Mouse (Mus musculus) T-helper 2 cell (primary cell): Measurements from ENCODE around the gene Clmp.
"Not testable (repeated sequence)": the region's sequence is repeated elsewhere in the genome, so short reads cannot be mapped to it uniquely, and the experiment has no call there.

ENCODE experiments used
- in situ Hi-C: fragments of 300-600 bp; cut with MboI, MseI; formaldehyde crosslinking; loops from one replicate; pipeline ENCODE4 v1.15.1; 2025; ENCODE audit warnings: high pct_unique_total_duplicates

Clmp gene

GRCm38 (mm10) chr9:40730701-40731590 lies 45.2 kb downstream of the Clmp start:
- in situ Hi-C loops: no loop called here

- in situ Hi-C loops: no loop called here
These were observed 45.9 kb downstream of the Clmp start for GRCm38 (mm10) chr9:40731591-40732048.

- in situ Hi-C loops: no loop called here
These were observed 46.5 kb downstream of the Clmp start for GRCm38 (mm10) chr9:40732302-40732701.

- in situ Hi-C loops: no loop called here
These were observed 51.4 kb downstream of the Clmp start for GRCm38 (mm10) chr9:40737117-40737516.

- in situ Hi-C loops: no loop called here
These were observed 57.8 kb downstream of the Clmp start for GRCm38 (mm10) chr9:40743525-40744034.

- in situ Hi-C loops: no loop called here
These were observed 58.5 kb downstream of the Clmp start for GRCm38 (mm10) chr9:40744233-40744632.

- in situ Hi-C loops: loop anchor here (5.0 kb wide), 1 partner anchor 109 kb away; no protein-coding TSS in a partner anchor
These were observed 61.0 kb downstream of the Clmp start for GRCm38 (mm10) chr9:40746796-40747195.

GRCm38 (mm10) chr9:40747249-40747648 lies 61.5 kb downstream of the Clmp start:
- in situ Hi-C loops: loop anchor here (5.0 kb wide), 1 partner anchor 110 kb away; no protein-coding TSS in a partner anchor

GRCm38 (mm10) chr9:40749832-40750620 lies 64.3 kb downstream of the Clmp start:
- in situ Hi-C loops: loop anchor here (5.0 kb wide), 1 partner anchor 113 kb away; no protein-coding TSS in a partner anchor

GRCm38 (mm10) chr9:40751749-40752148 lies 66.0 kb downstream of the Clmp start:
- in situ Hi-C loops: no loop called here

GRCm38 (mm10) chr9:40756401-40756800 lies 70.6 kb downstream of the Clmp start:
- in situ Hi-C loops: no loop called here

- in situ Hi-C loops: no loop called here
These were observed 71.4 kb downstream of the Clmp start for GRCm38 (mm10) chr9:40757105-40757626.

GRCm38 (mm10) chr9:40757685-40758270 lies 72.0 kb downstream of the Clmp start:
- in situ Hi-C loops: no loop called here

GRCm38 (mm10) chr9:40762354-40762753 lies 76.6 kb downstream of the Clmp start:
- in situ Hi-C loops: no loop called here

- in situ Hi-C loops: no loop called here
These were observed 79.3 kb downstream of the Clmp start for GRCm38 (mm10) chr9:40764887-40765580.

GRCm38 (mm10) chr9:40765581-40765940 lies 79.8 kb downstream of the Clmp start:
- in situ Hi-C loops: no loop called here

GRCm38 (mm10) chr9:40766058-40766605 lies 80.4 kb downstream of the Clmp start:
- in situ Hi-C loops: no loop called here

GRCm38 (mm10) chr9:40767946-40768345 lies 82.2 kb downstream of the Clmp start:
- in situ Hi-C loops: no loop called here

- in situ Hi-C loops: no loop called here
These were observed 86.5 kb downstream of the Clmp start for GRCm38 (mm10) chr9:40772246-40772645.

GRCm38 (mm10) chr9:40773142-40773541 lies 87.4 kb downstream of the Clmp start:
- in situ Hi-C loops: not testable (repeated sequence)

GRCm38 (mm10) chr9:40773869-40774268 lies 88.1 kb downstream of the Clmp start:
- in situ Hi-C loops: no loop called here
